Mouse (Mus musculus) spleen, postnatal 14 days (tissue): ENCODE data around the gene Usp54.

Experiments used
- DNase-seq, 2 experiments: peaks; one replicate each; pipeline ENCODE4 v3.0.0; 2021 to 2022; ENCODE audit warnings: low spot score in 2 of 2

The Usp54 gene

DNA sequence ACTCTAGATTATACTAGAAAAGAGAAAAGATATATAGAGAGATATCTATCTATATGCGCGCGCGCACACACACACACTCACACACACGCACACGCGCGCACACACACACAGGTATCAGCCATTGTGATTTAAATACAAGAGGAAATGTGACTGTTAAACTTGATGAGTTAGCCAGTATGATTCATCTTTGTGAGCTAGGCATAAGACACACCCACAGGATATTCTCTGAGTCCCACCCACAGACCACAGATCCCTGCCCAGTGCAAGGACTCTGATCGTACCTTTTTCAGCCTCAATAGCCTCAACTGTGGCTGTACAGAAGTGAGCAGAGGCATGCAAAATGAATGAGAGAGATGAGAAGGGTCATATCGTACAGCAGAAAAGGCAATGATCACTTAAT, 137.9 kb downstream of the Usp54 start:
- no peak for DNase-seq

GRCm38 (mm10) chr14:20499982-20500381, 140.9 kb downstream of the Usp54 start:
- DNase-seq: no peak
